Mouse (Mus musculus): ENCODE results near the gene Oas3. TPM values are rescaled to one million over a fixed set of nuclear protein-coding genes. Genes with fewer than 3 reads are reported as not detected.

Oas3 gene
- polyA plus RNA-seq, 1 experiment from 2014 or later, result 0.31 TPM

DNA sequence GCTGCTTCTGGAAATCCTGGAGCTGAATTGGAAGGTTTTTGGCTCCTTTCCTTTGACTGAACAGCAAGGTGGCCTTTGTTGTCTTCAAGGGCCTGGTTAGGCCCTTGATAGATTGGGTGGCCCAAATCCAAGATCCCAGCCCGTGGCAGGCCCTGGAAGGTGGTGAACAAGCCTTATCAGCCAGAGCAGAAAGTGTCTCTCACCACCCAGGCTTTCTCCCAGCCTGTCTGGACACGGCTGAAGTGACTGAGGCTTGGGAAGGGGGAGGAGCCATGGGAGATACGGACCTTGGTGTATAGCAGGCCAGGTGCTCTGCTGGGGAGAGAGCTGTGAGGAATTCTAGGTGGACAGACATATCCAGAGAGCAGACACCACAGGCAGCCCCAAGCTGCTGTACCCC lies 8.1 kb downstream of the Oas3 start:
- no peak overlapping the region for H3K9ac ChIP-seq (replicated peaks; ENCODE audit: low read depth)
- H3K9me3 ChIP-seq (ENCODE audit: low read length), result no peaks in the 10 kb centered on the region
- no peaks in the 10 kb centered on the region for H3K27me3 ChIP-seq (replicated peaks; ENCODE audit: insufficient read depth, low read length)
- no peak overlapping the region for H3K4me2 ChIP-seq (replicated peaks; ENCODE audit: low read depth, low read length)
- H3K4me1 ChIP-seq (ENCODE audit: insufficient read depth, low read depth, low read length), result no peaks in the 10 kb centered on the region
- 34% methylated on average over 3 of the region's 3 CpGs for WGBS
- ATAC-seq (no peak), DNase-seq (ENCODE audit: low spot score) (no peak)
- H3K27ac ChIP-seq (ENCODE audit: low read length), result no peak overlapping the region
- TF ChIP-seq CTCF (IDR thresholded peaks at IDR 0.05) (no peak), EP300 (IDR thresholded peaks at IDR 0.05) (no peak)
- H3K36me3 ChIP-seq (ENCODE audit: insufficient read depth, low read length), result no peaks in the 10 kb centered on the region
- no peak overlapping the region for H3K4me3 ChIP-seq (ENCODE audit: low read depth, low read length)

DNA sequence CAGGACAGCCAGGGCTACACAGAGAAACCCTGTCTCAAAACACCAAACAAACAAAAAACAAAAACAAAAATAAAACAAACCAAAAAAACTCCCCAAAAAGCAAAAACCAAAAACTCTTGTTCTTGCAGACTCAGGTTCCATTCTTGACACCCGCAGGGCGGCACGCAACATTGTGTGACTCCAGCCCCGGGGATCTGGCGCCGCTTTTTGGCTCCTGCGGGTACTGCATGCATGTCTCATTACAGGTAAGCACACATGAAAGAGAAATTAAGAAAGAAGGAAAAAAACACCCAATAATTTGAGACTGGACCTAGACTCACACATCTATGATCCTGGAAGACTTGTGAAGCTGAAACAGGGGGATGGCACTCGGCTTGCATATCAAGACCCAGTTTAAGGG lies 12.5 kb downstream of the Oas3 start:
- 64% methylated on average over 8 of the region's 8 CpGs for WGBS
- H3K4me1 ChIP-seq (ENCODE audit: insufficient read depth, low read depth, low read length), result no peaks in the 10 kb centered on the region
- no peak for DNase-seq (ENCODE audit: low spot score)
- TF ChIP-seq CTCF (IDR thresholded peaks at IDR 0.05) (no peak), EP300 (IDR thresholded peaks at IDR 0.05) (no peak)
- H3K36me3 ChIP-seq (ENCODE audit: insufficient read depth, low read length), result no peaks in the 10 kb centered on the region
- no peaks in the 10 kb centered on the region for H3K9me3 ChIP-seq (ENCODE audit: low read length)
- H3K9ac ChIP-seq (replicated peaks; ENCODE audit: low read depth), result no peak overlapping the region
- H3K27ac ChIP-seq (ENCODE audit: low read length), result no peak overlapping the region
- no peak overlapping the region for H3K4me3 ChIP-seq (ENCODE audit: low read depth, low read length)
- no peak overlapping the region for H3K4me2 ChIP-seq (replicated peaks; ENCODE audit: low read depth, low read length)
- no peak for ATAC-seq
- no peaks in the 10 kb centered on the region for H3K27me3 ChIP-seq (replicated peaks; ENCODE audit: insufficient read depth, low read length)

DNA sequence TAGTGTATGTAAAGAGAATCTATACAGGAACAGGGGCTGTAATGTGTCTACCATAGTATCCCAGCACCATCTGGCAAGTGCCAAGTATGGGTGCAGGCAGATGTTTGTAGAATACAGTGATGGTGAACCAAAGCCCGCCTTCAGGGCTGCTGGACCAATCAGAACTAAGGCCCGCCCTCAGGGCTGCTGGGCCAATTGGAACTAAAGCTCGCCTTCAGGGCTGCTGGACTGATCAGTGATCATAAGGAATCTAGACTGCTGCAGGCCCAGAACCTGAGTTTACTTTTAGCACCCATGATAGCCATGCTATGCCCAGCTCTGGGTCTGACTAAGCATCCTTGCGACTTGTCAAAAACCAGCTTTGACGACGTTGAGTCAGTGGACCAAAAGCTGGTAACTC lies 15.6 kb downstream of the Oas3 start:
- H3K9ac ChIP-seq (replicated peaks; ENCODE audit: low read depth), result no peak overlapping the region
- H3K4me1 ChIP-seq (ENCODE audit: insufficient read depth, low read depth, low read length), result no peaks in the 10 kb centered on the region
- H3K4me3 ChIP-seq (ENCODE audit: low read depth, low read length), result no peak overlapping the region
- no peaks in the 10 kb centered on the region for H3K36me3 ChIP-seq (ENCODE audit: insufficient read depth, low read length)
- DNase-seq (ENCODE audit: low spot score), result no peak
- H3K27me3 ChIP-seq (replicated peaks; ENCODE audit: insufficient read depth, low read length), result no peaks in the 10 kb centered on the region
- TF ChIP-seq CTCF (IDR thresholded peaks at IDR 0.05) (no peak), EP300 (IDR thresholded peaks at IDR 0.05) (no peak)
- H3K9me3 ChIP-seq (ENCODE audit: low read length), result no peaks in the 10 kb centered on the region
- ATAC-seq, result no peak
- H3K4me2 ChIP-seq (replicated peaks; ENCODE audit: low read depth, low read length), result no peak overlapping the region
- no peak overlapping the region for H3K27ac ChIP-seq (ENCODE audit: low read length)
- 25% methylated on average over 6 of the region's 6 CpGs for WGBS

DNA sequence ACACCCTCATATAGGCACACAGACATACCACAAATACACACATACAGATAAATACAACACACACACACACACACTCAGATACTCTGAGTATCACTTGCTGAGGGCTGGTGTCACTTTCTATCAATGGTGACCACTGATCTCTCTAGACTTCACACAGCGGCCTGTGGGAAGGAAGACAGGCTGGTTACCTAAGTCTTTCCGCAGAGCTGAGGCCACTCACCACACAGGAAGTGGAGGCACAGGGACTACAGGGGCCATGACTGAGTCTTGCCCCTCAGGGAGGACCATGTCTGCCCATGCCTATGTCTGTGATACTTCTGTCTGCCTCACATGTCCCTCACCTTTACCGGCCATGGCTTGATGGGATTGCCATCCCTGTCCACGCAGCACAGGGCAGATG lies 23.2 kb downstream of the Oas3 start:
- Histone ChIP-seq H3K9ac (replicated peaks; ENCODE audit: low read depth) (no peak overlapping the region), H3K4me1 (ENCODE audit: insufficient read depth, low read depth, low read length) (no peaks in the 10 kb centered on the region), H3K36me3 (ENCODE audit: insufficient read depth, low read length) (no peaks in the 10 kb centered on the region), H3K4me2 (replicated peaks; ENCODE audit: low read depth, low read length) (no peak overlapping the region), H3K27me3 (replicated peaks; ENCODE audit: insufficient read depth, low read length) (no peaks in the 10 kb centered on the region), H3K4me3 (ENCODE audit: low read depth, low read length) (no peak overlapping the region), H3K27ac (ENCODE audit: low read length) (no peak overlapping the region), H3K9me3 (ENCODE audit: low read length) (no peaks in the 10 kb centered on the region)
- no peak for TF ChIP-seq EP300 (IDR thresholded peaks at IDR 0.05)
- DNase-seq (ENCODE audit: low spot score) (no peak), ATAC-seq (no peak)
- WGBS, result 74% methylated on average over 4 of the region's 4 CpGs

DNA sequence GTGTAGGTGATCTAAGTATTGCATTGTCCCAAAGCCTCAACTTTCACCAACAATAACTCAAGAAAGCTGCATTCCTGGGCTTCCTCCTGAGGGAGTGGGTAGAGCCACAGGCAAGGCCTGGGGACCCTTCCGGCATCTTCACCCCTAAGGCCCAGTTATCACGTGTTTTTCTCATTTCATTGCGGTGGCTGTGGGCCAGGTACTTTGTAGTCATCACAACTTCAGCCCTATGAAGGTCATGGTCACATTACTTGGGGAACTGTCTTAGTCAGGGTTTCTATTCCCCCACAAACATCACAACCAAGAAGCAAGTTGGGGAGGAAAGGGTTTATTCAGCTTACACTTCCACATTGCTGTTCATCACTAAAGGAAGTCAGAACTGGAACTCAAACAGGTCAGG lies 24.7 kb downstream of the Oas3 start:
- 68% methylated on average over 3 of the region's 3 CpGs for WGBS
- TF ChIP-seq CTCF (IDR thresholded peaks at IDR 0.05), result no peak
- no peak for TF ChIP-seq EP300 (IDR thresholded peaks at IDR 0.05)
- DNase-seq (ENCODE audit: low spot score), result no peak
- Histone ChIP-seq H3K4me3 (ENCODE audit: low read depth, low read length) (no peak overlapping the region), H3K9me3 (ENCODE audit: low read length) (no peaks in the 10 kb centered on the region), H3K27me3 (replicated peaks; ENCODE audit: insufficient read depth, low read length) (no peaks in the 10 kb centered on the region), H3K9ac (replicated peaks; ENCODE audit: low read depth) (no peak overlapping the region), H3K36me3 (ENCODE audit: insufficient read depth, low read length) (no peaks in the 10 kb centered on the region), H3K4me1 (ENCODE audit: insufficient read depth, low read depth, low read length) (no peaks in the 10 kb centered on the region), H3K4me2 (replicated peaks; ENCODE audit: low read depth, low read length) (no peak overlapping the region), H3K27ac (ENCODE audit: low read length) (no peak overlapping the region)
- no peak for ATAC-seq

DNA sequence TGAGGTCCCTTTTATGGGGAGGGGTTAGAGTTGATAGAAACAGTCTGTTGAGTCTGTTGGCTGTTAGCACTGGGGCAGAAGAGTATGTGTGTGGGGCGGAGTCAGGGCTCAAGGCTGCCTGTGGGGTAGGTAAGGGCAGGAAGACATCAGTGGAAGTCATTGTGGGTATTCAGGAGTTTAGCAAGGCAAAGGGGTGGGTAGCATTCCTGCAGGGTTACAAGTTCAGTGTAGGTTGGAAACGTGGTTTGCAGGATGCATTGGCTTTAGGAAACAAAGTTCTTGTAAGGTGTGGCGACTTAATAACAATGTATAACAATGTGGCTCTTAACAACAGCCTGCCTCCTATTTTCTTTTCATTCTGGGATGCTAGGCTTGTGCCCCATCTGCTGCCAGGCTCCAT lies 26.3 kb downstream of the Oas3 start:
- Histone ChIP-seq H3K9ac (replicated peaks; ENCODE audit: low read depth) (no peak overlapping the region), H3K9me3 (ENCODE audit: low read length) (no peaks in the 10 kb centered on the region), H3K27ac (ENCODE audit: low read length) (no peak overlapping the region), H3K4me2 (replicated peaks; ENCODE audit: low read depth, low read length) (no peak overlapping the region), H3K36me3 (ENCODE audit: insufficient read depth, low read length) (no peaks in the 10 kb centered on the region), H3K27me3 (replicated peaks; ENCODE audit: insufficient read depth, low read length) (no peaks in the 10 kb centered on the region), H3K4me1 (ENCODE audit: insufficient read depth, low read depth, low read length) (no peaks in the 10 kb centered on the region), H3K4me3 (ENCODE audit: low read depth, low read length) (no peak overlapping the region)
- 63% methylated on average over 3 of the region's 3 CpGs for WGBS
- TF ChIP-seq CTCF (IDR thresholded peaks at IDR 0.05), result no peak
- no peak for TF ChIP-seq EP300 (IDR thresholded peaks at IDR 0.05)
- no peak for ATAC-seq
- no peak for DNase-seq (ENCODE audit: low spot score)

DNA sequence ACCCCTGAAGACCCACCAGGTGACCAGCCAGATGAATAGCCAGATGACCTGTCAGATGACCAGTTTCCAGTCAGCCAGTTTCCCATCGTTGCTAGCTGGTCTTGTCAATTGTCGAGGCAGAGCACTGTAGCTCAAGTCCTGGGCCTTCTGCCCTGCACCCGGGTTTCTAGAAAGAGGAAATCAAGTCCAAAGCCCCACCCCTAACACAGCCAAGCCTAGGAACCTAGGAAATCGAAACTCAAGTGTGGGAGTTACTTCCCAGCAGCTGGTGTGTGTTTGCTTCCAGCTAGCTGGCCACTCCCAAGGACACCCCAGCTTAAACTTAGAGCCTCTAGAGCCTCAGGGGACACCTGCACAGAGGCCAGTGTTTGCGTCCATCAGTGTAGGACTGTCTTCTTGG lies 27.8 kb downstream of the Oas3 start, which contains the start of gene Oas2:
Gene Oas2 (minus strand): TSS at position 166 of the 400 bp plus-strand sequence.
- Histone ChIP-seq H3K27ac (ENCODE audit: low read length) (no peak within 1 kb of the TSS), H3K4me3 (ENCODE audit: low read depth, low read length) (no peak within 1 kb of the TSS), H3K9me3 (ENCODE audit: low read length) (no peaks in the 10 kb centered on the region), H3K27me3 (replicated peaks; ENCODE audit: insufficient read depth, low read length) (no peaks in the 10 kb centered on the region), H3K36me3 (ENCODE audit: insufficient read depth, low read length) (no peaks in the 10 kb centered on the region), H3K4me2 (replicated peaks; ENCODE audit: low read depth, low read length) (peak within 1 kb of the TSS; percentile 8; the same call in 1 of the 2 replicates), H3K4me1 (ENCODE audit: insufficient read depth, low read depth, low read length) (no peaks in the 10 kb centered on the region), H3K9ac (replicated peaks; ENCODE audit: low read depth) (no peak within 1 kb of the TSS)
- TF ChIP-seq CTCF (IDR thresholded peaks at IDR 0.05) (no peak), EP300 (IDR thresholded peaks at IDR 0.05) (no peak)
- 48% methylated on average over 5 of the region's 5 CpGs for WGBS
- ATAC-seq (peak; percentile 49; the same call in 1 of the 2 replicates), DNase-seq (ENCODE audit: low spot score) (peak; percentile 37)

All from lung, postnatal 0 days (tissue).